Comparison of ENCODE assay signal across 21 mouse cellular contexts in genomic region chr5:140654096-140654845, GRCm38 (mm10). TPM values are rescaled to one million over a fixed set of nuclear protein-coding genes. Genes with fewer than 3 reads are reported as not detected.
DNase-seq lines count a peak whose midpoint lies in the region; ATAC-seq and TF ChIP-seq lines count a peak whose summit lies in the region.
"Had no signal": no experiment of that assay in that cellular context is flagged by ENCODE, and none has a peak within 500 bp of the region (broad histone marks: within the 10 kb centered on the region; RNA-seq: fewer than 3 reads in every experiment).

No protein-coding gene starts in this region.

- H3K27me3 ChIP-seq in kidney, embryonic 14.5 days (ENCODE audit: control insufficient read depth, insufficient read depth, low read length) = no peaks in the 10 kb centered on the region
- H3K27me3 ChIP-seq: embryonic facial prominence, embryonic 13.5 days; heart, embryonic 15.5 days; neural tube, embryonic 12.5 days had no signal

- peak; percentile 39 for DNase-seq in kidney, adult 18-20 months
- peak; percentile 41 for DNase-seq in R1 (ENCODE audit: low read depth, low spot score)
- DNase-seq in adrenal gland, postnatal 14 days = peak; percentile 85
- peak; percentile 62 to 68 for DNase-seq in kidney, postnatal 36 days
- no peak for DNase-seq in frontal cortex, postnatal 25 days (ENCODE audit: low spot score in 2 of 2)
- DNase-seq in natural killer cell, adult 2 months (ENCODE audit: low spot score in 2 of 2) = no peak
- no peak for DNase-seq in gastrocnemius, adult 2 months
- DNase-seq: B cell, adult 2 months; cerebellum, adult 11 months; cerebellum, postnatal 25 days; right cerebral cortex, adult 18-20 months; spleen, adult 18-20 months had no signal

- no peaks in the 10 kb centered on the region for H3K9me3 ChIP-seq in kidney, embryonic 14.5 days (ENCODE audit: control insufficient read depth, low read length)
- H3K9me3 ChIP-seq: embryonic facial prominence, embryonic 13.5 days; heart, embryonic 15.5 days; limb, embryonic 10.5 days; megakaryocyte, embryonic 14.5 days; neural tube, embryonic 12.5 days had no signal

- no peak overlapping the region for H3K27ac ChIP-seq in kidney, embryonic 14.5 days (ENCODE audit: low read depth, low read length)
- H3K27ac ChIP-seq in gastrocnemius, adult 2 months = no peak overlapping the region
- H3K27ac ChIP-seq: embryonic facial prominence, embryonic 13.5 days; heart, embryonic 15.5 days; kidney, postnatal 0 days; limb, embryonic 10.5 days; liver, embryonic 14.5 days; neural tube, embryonic 12.5 days had no signal

- no peak for ATAC-seq in kidney, embryonic 14.5 days (ENCODE audit: low FRiP score, low TSS enrichment)
- ATAC-seq: lung, postnatal 0 days had no signal

- 71% methylated on average over 15 of the region's 15 CpGs for WGBS in kidney, embryonic 14.5 days

- H3K9ac ChIP-seq in kidney, embryonic 14.5 days (ENCODE audit: low read depth, low read length) = no peak overlapping the region
- H3K9ac ChIP-seq: embryonic facial prominence, embryonic 13.5 days; heart, embryonic 15.5 days; liver, embryonic 14.5 days; neural tube, embryonic 12.5 days had no signal

- no peak overlapping the region for H3K4me2 ChIP-seq in kidney, embryonic 14.5 days (replicated peaks; ENCODE audit: low read depth, low read length)
- H3K4me2 ChIP-seq: embryonic facial prominence, embryonic 13.5 days; heart, embryonic 15.5 days; neural tube, embryonic 12.5 days had no signal

- H3K4me3 ChIP-seq in kidney, embryonic 14.5 days (ENCODE audit: low read length) = no peak overlapping the region
- no peak overlapping the region for H3K4me3 ChIP-seq in gastrocnemius, adult 2 months
- H3K4me3 ChIP-seq: embryonic facial prominence, embryonic 13.5 days; heart, embryonic 15.5 days; limb, embryonic 10.5 days; megakaryocyte, embryonic 14.5 days; neural tube, embryonic 12.5 days had no signal

- intact Hi-C loops in gastrocnemius, adult 2 months (cut with DNase I) = no loop called here

- no peak for TF ChIP-seq CTCF in gastrocnemius, adult 2 months (IDR thresholded peaks at IDR 0.05)

- no peaks in the 10 kb centered on the region for H3K36me3 ChIP-seq in kidney, embryonic 14.5 days (ENCODE audit: control insufficient read depth, insufficient read depth, low read length)
- H3K36me3 ChIP-seq: embryonic facial prominence, embryonic 13.5 days; heart, embryonic 15.5 days; limb, embryonic 10.5 days; neural tube, embryonic 12.5 days had no signal

- peaks cover 7% of the 10 kb centered on the region for H3K4me1 ChIP-seq in kidney, embryonic 14.5 days (ENCODE audit: control insufficient read depth, insufficient read depth, low read length)

RNA-seq across cellular contexts. Expression of gene Ttyh3, which starts 5.4 kb away (rescaled TPM):
- 40.0 and 48.5 TPM in 2 replicates for polyA plus RNA-seq in kidney, embryonic 14.5 days (2014; fragmentation: Nextera tagmentation; extraction: Ambion mirVana)
- total RNA-seq in adrenal gland, postnatal 14 days (2021) = 72.5 and 83.6 TPM in 2 replicates
- total RNA-seq in gastrocnemius, adult 2 months (2021) = 1 to 10 TPM; 4.0 to 4.4 TPM

RNA-seq across cellular contexts. Expression of gene Lfng, which starts 47.2 kb away (rescaled TPM):
- polyA plus RNA-seq in kidney, embryonic 14.5 days (2014; fragmentation: Nextera tagmentation; extraction: Ambion mirVana) = 32.2 and 39.0 TPM in 2 replicates
- 13.7 and 26.8 TPM in 2 replicates for total RNA-seq in adrenal gland, postnatal 14 days (2021)
- total RNA-seq in gastrocnemius, adult 2 months (2021) = 1 to 10 TPM; 3.2 to 6.1 TPM

RNA-seq across cellular contexts. Expression of gene Iqce, which starts 47.9 kb away (rescaled TPM):
- 19.4 and 26.8 TPM in 2 replicates for polyA plus RNA-seq in kidney, embryonic 14.5 days (2014; fragmentation: Nextera tagmentation; extraction: Ambion mirVana)
- 19.0 and 22.7 TPM in 2 replicates for total RNA-seq in adrenal gland, postnatal 14 days (2021)
- 1 to 10 TPM; 2.2 to 3.3 TPM for total RNA-seq in gastrocnemius, adult 2 months (2021)

RNA-seq across cellular contexts. Expression of gene Brat1, which starts 50.5 kb away (rescaled TPM):
- polyA plus RNA-seq in kidney, embryonic 14.5 days (2014; fragmentation: Nextera tagmentation; extraction: Ambion mirVana) = 12.0 and 14.6 TPM in 2 replicates
- total RNA-seq in adrenal gland, postnatal 14 days (2021) = 16.8 and 19.6 TPM in 2 replicates
- total RNA-seq in gastrocnemius, adult 2 months (2021) = 1 to 10 TPM; 4.9 to 5.5 TPM

Comparison
In these comparisons a context has a peak if more than half of its experiments do, and no peak if none do; other contexts are left out.
1. DNase-seq: peak in kidney, adult 18-20 months (single experiment), R1 (single experiment), adrenal gland, postnatal 14 days (single experiment) and kidney, postnatal 36 days (2 of 2); none in frontal cortex, postnatal 25 days (0 of 2), natural killer cell, adult 2 months (0 of 2) and gastrocnemius, adult 2 months (single experiment).
2. RNA of gene Ttyh3, which starts 5.4 kb away (total RNA-seq): 72.5 to 83.6 TPM in adrenal gland, postnatal 14 days; 4.0 to 4.4 TPM in gastrocnemius, adult 2 months; every median in the first group is over 10 times any median in the second.